Mouse (Mus musculus): Measurements from ENCODE around the gene Mical2. TPM values are rescaled to one million over a fixed set of nuclear protein-coding genes. Genes with fewer than 3 reads are reported as not detected.
A peak's percentile ranks its signal among the peaks of the same experiment; 100 is the strongest.

Gene Mical2
- polyA plus RNA-seq, 1 experiment from 2014 or later: 134 TPM

- peak overlapping the region; percentile 59 for H3K27ac ChIP-seq
- no peaks in the 10 kb centered on the region for H3K9me3 ChIP-seq (replicated peaks)
- H3K36me3 ChIP-seq: peaks cover 22% of the 10 kb centered on the region
- peak overlapping the region; percentile 15; the same call in 1 of the 2 replicates for H3K9ac ChIP-seq
- peak overlapping the region; percentile 14; the same call in 1 of the 2 replicates for H3K4me2 ChIP-seq
- peaks cover 75% of the 10 kb centered on the region for H3K4me1 ChIP-seq (replicated peaks)
- no peak for ATAC-seq (replicated peaks; ENCODE audit: insufficient number of reproducible peaks, insufficient read depth, low FRiP score, low read depth)
- no peak overlapping the region for H3K4me3 ChIP-seq
- H3K27me3 ChIP-seq: no peaks in the 10 kb centered on the region
- 58% methylated on average over 7 of the region's 7 CpGs for WGBS
These were observed 6.1 kb downstream of the Mical2 start for GRCm38 (mm10) chr7:112231731-112232130.

GRCm38 (mm10) chr7:112233345-112234005 lies 7.8 kb downstream of the Mical2 start:
- Histone ChIP-seq H3K4me2 (0 out of 2 replicates have a peak overlapping the region, but pooled peaks have one; percentile 11), H3K9ac (peak overlapping the region; percentile 44), H3K4me3 (no peak overlapping the region), H3K4me1 (replicated peaks) (peaks cover 83% of the 10 kb centered on the region), H3K9me3 (replicated peaks) (no peaks in the 10 kb centered on the region), H3K27ac (peak overlapping the region; percentile 68), H3K27me3 (no peaks in the 10 kb centered on the region), H3K36me3 (peaks cover 39% of the 10 kb centered on the region)
- no peak for ATAC-seq (replicated peaks; ENCODE audit: insufficient number of reproducible peaks, insufficient read depth, low FRiP score, low read depth)
- 30% methylated on average over 7 of the region's 7 CpGs for WGBS

- no peak for ATAC-seq (replicated peaks; ENCODE audit: insufficient number of reproducible peaks, insufficient read depth, low FRiP score, low read depth)
- Histone ChIP-seq H3K9ac (no peak overlapping the region), H3K4me2 (no peak overlapping the region), H3K9me3 (replicated peaks) (no peaks in the 10 kb centered on the region), H3K36me3 (peaks cover 48% of the 10 kb centered on the region), H3K4me3 (no peak overlapping the region), H3K4me1 (replicated peaks) (peaks cover 81% of the 10 kb centered on the region), H3K27ac (peak overlapping the region; percentile 68), H3K27me3 (no peaks in the 10 kb centered on the region)
- 46% methylated on average over 4 of the region's 4 CpGs for WGBS
These were observed 8.8 kb downstream of the Mical2 start for GRCm38 (mm10) chr7:112234410-112234809.

- no peak for ATAC-seq (replicated peaks; ENCODE audit: insufficient number of reproducible peaks, insufficient read depth, low FRiP score, low read depth)
- no peak overlapping the region for H3K9ac ChIP-seq
- peaks cover 49% of the 10 kb centered on the region for H3K36me3 ChIP-seq
- H3K9me3 ChIP-seq (replicated peaks): no peaks in the 10 kb centered on the region
- peaks cover 73% of the 10 kb centered on the region for H3K4me1 ChIP-seq (replicated peaks)
- H3K27ac ChIP-seq: no peak overlapping the region
- WGBS: 71% methylated on average over 4 of the region's 4 CpGs
- H3K4me3 ChIP-seq: no peak overlapping the region
- no peaks in the 10 kb centered on the region for H3K27me3 ChIP-seq
- H3K4me2 ChIP-seq: no peak overlapping the region
These were observed 9.8 kb downstream of the Mical2 start for GRCm38 (mm10) chr7:112235493-112235892.

- ATAC-seq (replicated peaks; ENCODE audit: insufficient number of reproducible peaks, insufficient read depth, low FRiP score, low read depth): no peak
- H3K4me2 ChIP-seq: no peak overlapping the region
- no peak overlapping the region for H3K9ac ChIP-seq
- H3K4me1 ChIP-seq (replicated peaks): peaks cover 72% of the 10 kb centered on the region
- H3K27ac ChIP-seq: peak overlapping the region; percentile 44
- peaks cover 59% of the 10 kb centered on the region for H3K36me3 ChIP-seq
- no peaks in the 10 kb centered on the region for H3K27me3 ChIP-seq
- H3K4me3 ChIP-seq: no peak overlapping the region
- 79% methylated on average over 7 of the region's 7 CpGs for WGBS
- H3K9me3 ChIP-seq (replicated peaks): no peaks in the 10 kb centered on the region
These were observed 11.6 kb downstream of the Mical2 start for GRCm38 (mm10) chr7:112237211-112237610.

GRCm38 (mm10) chr7:112237868-112238267 lies 12.2 kb downstream of the Mical2 start:
- Histone ChIP-seq H3K27me3 (no peaks in the 10 kb centered on the region), H3K36me3 (peaks cover 63% of the 10 kb centered on the region), H3K27ac (peak overlapping the region; percentile 44; the same call in 1 of the 2 replicates), H3K4me2 (no peak overlapping the region), H3K4me1 (replicated peaks) (peaks cover 71% of the 10 kb centered on the region), H3K9me3 (replicated peaks) (no peaks in the 10 kb centered on the region), H3K4me3 (no peak overlapping the region), H3K9ac (no peak overlapping the region)
- peak; percentile 50; the same call in 1 of the 2 replicates for ATAC-seq (replicated peaks; ENCODE audit: insufficient number of reproducible peaks, insufficient read depth, low FRiP score, low read depth)
- WGBS: 37% methylated on average over 3 of the region's 3 CpGs

- ATAC-seq (replicated peaks; ENCODE audit: insufficient number of reproducible peaks, insufficient read depth, low FRiP score, low read depth): no peak
- Histone ChIP-seq H3K4me2 (no peak overlapping the region), H3K27ac (peak overlapping the region; percentile 17; the same call in 1 of the 2 replicates), H3K4me3 (no peak overlapping the region), H3K27me3 (no peaks in the 10 kb centered on the region), H3K9me3 (replicated peaks) (no peaks in the 10 kb centered on the region), H3K4me1 (replicated peaks) (peaks cover 71% of the 10 kb centered on the region), H3K36me3 (peaks cover 63% of the 10 kb centered on the region), H3K9ac (no peak overlapping the region)
- 53% methylated on average over 10 of the region's 10 CpGs for WGBS
These were observed 13.4 kb downstream of the Mical2 start for GRCm38 (mm10) chr7:112238768-112239728.

- no peak for ATAC-seq (replicated peaks; ENCODE audit: insufficient number of reproducible peaks, insufficient read depth, low FRiP score, low read depth)
- Histone ChIP-seq H3K9me3 (replicated peaks) (no peaks in the 10 kb centered on the region), H3K4me3 (no peak overlapping the region), H3K9ac (no peak overlapping the region), H3K4me1 (replicated peaks) (peaks cover 76% of the 10 kb centered on the region), H3K27me3 (no peaks in the 10 kb centered on the region), H3K4me2 (no peak overlapping the region), H3K36me3 (peaks cover 50% of the 10 kb centered on the region), H3K27ac (peak overlapping the region; percentile 74; the same call in 1 of the 2 replicates)
- WGBS: 82% methylated on average over 2 of the region's 2 CpGs
These were observed 15.1 kb downstream of the Mical2 start for GRCm38 (mm10) chr7:112240748-112241147.

GRCm38 (mm10) chr7:112241211-112241944 lies 15.7 kb downstream of the Mical2 start:
- WGBS: 62% methylated on average over 8 of the region's 8 CpGs
- Histone ChIP-seq H3K27me3 (no peaks in the 10 kb centered on the region), H3K4me1 (replicated peaks) (peaks cover 77% of the 10 kb centered on the region), H3K4me2 (no peak overlapping the region), H3K4me3 (no peak overlapping the region), H3K36me3 (peaks cover 49% of the 10 kb centered on the region), H3K9ac (no peak overlapping the region), H3K9me3 (replicated peaks) (no peaks in the 10 kb centered on the region), H3K27ac (peak overlapping the region; percentile 74; the same call in 1 of the 2 replicates)
- no peak for ATAC-seq (replicated peaks; ENCODE audit: insufficient number of reproducible peaks, insufficient read depth, low FRiP score, low read depth)

GRCm38 (mm10) chr7:112241945-112242329 lies 16.3 kb downstream of the Mical2 start:
- Histone ChIP-seq H3K4me2 (no peak overlapping the region), H3K27ac (peak overlapping the region; percentile 74), H3K4me1 (replicated peaks) (peaks cover 81% of the 10 kb centered on the region), H3K27me3 (no peaks in the 10 kb centered on the region), H3K9ac (no peak overlapping the region), H3K36me3 (peaks cover 47% of the 10 kb centered on the region), H3K9me3 (replicated peaks) (no peaks in the 10 kb centered on the region), H3K4me3 (no peak overlapping the region)
- ATAC-seq (replicated peaks; ENCODE audit: insufficient number of reproducible peaks, insufficient read depth, low FRiP score, low read depth): no peak
- 91% methylated on average over 3 of the region's 3 CpGs for WGBS

- H3K36me3 ChIP-seq: peaks cover 44% of the 10 kb centered on the region
- H3K4me3 ChIP-seq: no peak overlapping the region
- H3K9me3 ChIP-seq (replicated peaks): no peaks in the 10 kb centered on the region
- no peaks in the 10 kb centered on the region for H3K27me3 ChIP-seq
- H3K27ac ChIP-seq: peak overlapping the region; percentile 74
- H3K4me2 ChIP-seq: peak overlapping the region; percentile 36; the same call in 1 of the 2 replicates
- peaks cover 74% of the 10 kb centered on the region for H3K4me1 ChIP-seq (replicated peaks)
- no peak for ATAC-seq (replicated peaks; ENCODE audit: insufficient number of reproducible peaks, insufficient read depth, low FRiP score, low read depth)
- 0 out of 2 replicates have a peak overlapping the region, but pooled peaks have one; percentile 2 for H3K9ac ChIP-seq
- WGBS: 48% methylated on average over 6 of the region's 6 CpGs
These were observed 16.9 kb downstream of the Mical2 start for GRCm38 (mm10) chr7:112242587-112242986.
